Mouse (Mus musculus) kidney, adult 9 months (tissue): ENCODE measurements around the gene Pgs1.
A peak's percentile ranks its signal among the peaks of the same experiment; 100 is the strongest.

Experiments used
- DNase-seq: peaks from one replicate; pipeline ENCODE4 v3.0.0; 2022

The Pgs1 gene

GRCm38 (mm10) chr11:117986126-117987031, at the start of gene Pgs1:
TSS of gene Pgs1 (plus strand) at chr11:117986292.
- DNase-seq = peak; percentile 91

- DNase-seq = no peak
These were observed 46.9 kb upstream of the Pgs1 start for GRCm38 (mm10) chr11:117939004-117939730.

- DNase-seq = peak; percentile 46
These were observed 46.3 kb upstream of the Pgs1 start for GRCm38 (mm10) chr11:117939741-117940285.

GRCm38 (mm10) chr11:117940881-117941280, 45.2 kb upstream of the Pgs1 start:
- no peak for DNase-seq

- DNase-seq = no peak
These were observed 44.7 kb upstream of the Pgs1 start for GRCm38 (mm10) chr11:117941325-117941834.

GRCm38 (mm10) chr11:117941848-117942247, 44.2 kb upstream of the Pgs1 start:
- DNase-seq = no peak

GRCm38 (mm10) chr11:117946195-117946979, 39.7 kb upstream of the Pgs1 start:
- DNase-seq = no peak

GRCm38 (mm10) chr11:117946996-117947419, 39.1 kb upstream of the Pgs1 start:
- DNase-seq = no peak

GRCm38 (mm10) chr11:117949392-117950091, 36.5 kb upstream of the Pgs1 start:
- peak; percentile 64 for DNase-seq

GRCm38 (mm10) chr11:117951391-117951790, 34.7 kb upstream of the Pgs1 start:
- DNase-seq = no peak

GRCm38 (mm10) chr11:117952174-117952933, 33.7 kb upstream of the Pgs1 start:
- DNase-seq = no peak

GRCm38 (mm10) chr11:117954094-117954493, 32.0 kb upstream of the Pgs1 start:
- no peak for DNase-seq

GRCm38 (mm10) chr11:117954819-117955218, 31.3 kb upstream of the Pgs1 start:
- no peak for DNase-seq

GRCm38 (mm10) chr11:117955621-117956020, 30.5 kb upstream of the Pgs1 start:
- peak; percentile 59 for DNase-seq

- DNase-seq = no peak
These were observed 27.9 kb upstream of the Pgs1 start for GRCm38 (mm10) chr11:117958197-117958596.

GRCm38 (mm10) chr11:117959166-117959565, 26.9 kb upstream of the Pgs1 start:
- DNase-seq = no peak

- no peak for DNase-seq
These were observed 26.2 kb upstream of the Pgs1 start for GRCm38 (mm10) chr11:117959741-117960381.

GRCm38 (mm10) chr11:117960601-117961000, 25.5 kb upstream of the Pgs1 start:
- DNase-seq = no peak

- peak; percentile 74 for DNase-seq
These were observed 23.6 kb upstream of the Pgs1 start for GRCm38 (mm10) chr11:117962228-117963067.
